Mouse (Mus musculus): ENCODE results near the gene Tmem168. TPM values are rescaled to one million over a fixed set of nuclear protein-coding genes. Genes with fewer than 3 reads are reported as not detected.

Tmem168 gene
- 25.8 and 26.0 TPM in 2 replicates for polyA plus RNA-seq (2014; fragmentation: Nextera tagmentation; extraction: Ambion mirVana)

DNA sequence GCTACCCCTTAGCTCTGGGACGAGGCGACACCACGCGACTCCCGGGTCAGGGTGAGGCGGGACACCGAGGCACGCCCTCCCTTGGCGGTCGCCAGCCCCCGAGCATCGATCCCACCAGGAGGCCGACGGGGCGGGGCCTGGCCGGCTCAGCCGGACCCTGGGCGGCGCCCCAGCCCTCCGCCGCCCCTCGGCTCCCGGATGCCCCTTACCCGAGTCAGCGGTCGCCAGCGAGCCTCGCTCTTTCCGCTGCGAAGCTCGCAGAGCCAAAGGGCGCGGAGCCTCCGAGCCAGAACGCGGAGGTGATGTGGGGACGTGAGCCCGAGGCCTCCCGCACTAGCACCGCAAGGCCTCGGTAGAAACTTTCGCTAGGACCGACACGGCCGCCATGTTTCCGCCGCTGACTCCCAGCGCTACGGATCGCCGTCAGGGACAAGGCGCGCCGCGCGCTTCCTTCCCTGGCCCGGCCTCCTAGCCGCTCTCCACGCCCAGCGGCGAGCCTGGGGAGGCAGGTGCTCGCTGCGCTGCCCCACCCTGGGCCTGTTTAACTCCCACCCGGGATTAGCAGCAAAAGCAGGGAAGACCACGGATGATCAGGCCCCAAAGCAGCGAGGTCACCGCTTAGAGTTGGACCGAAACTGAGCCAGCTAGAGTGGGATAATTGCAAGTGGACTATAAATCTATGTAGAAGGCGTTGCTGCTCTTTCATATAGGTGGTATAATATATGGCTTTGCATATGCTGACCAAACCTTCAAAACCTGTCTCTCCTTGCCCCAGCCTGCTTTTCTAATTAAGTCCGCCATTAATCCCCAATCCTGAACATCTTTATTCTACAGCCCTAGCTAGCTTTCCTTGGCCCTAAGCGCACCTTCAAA is at the start of gene Tmem168:
Tmem168 (minus strand) TSS at position 480 of the 873 bp plus-strand sequence.
- H3K4me1 ChIP-seq (replicated peaks; ENCODE audit: control insufficient read depth, insufficient read depth, low read length): peaks cover 10% of the 10 kb centered on the region
- peak within 1 kb of the TSS; percentile 72 for H3K4me3 ChIP-seq (replicated peaks; ENCODE audit: low read length)
- 0 out of 2 replicates have a peak, but pooled peaks cover 2% of the 10 kb centered on the region for H3K36me3 ChIP-seq (replicated peaks; ENCODE audit: control insufficient read depth, insufficient read depth)
- DNase-seq (ENCODE audit: low spot score): peak; percentile 90
- peak; percentile 96 for ATAC-seq (ENCODE audit: low FRiP score)
- peak within 1 kb of the TSS; percentile 82 for H3K9ac ChIP-seq
- H3K9me3 ChIP-seq (ENCODE audit: control insufficient read depth, low read length): no peaks in the 10 kb centered on the region
- no peaks in the 10 kb centered on the region for H3K27me3 ChIP-seq (ENCODE audit: control insufficient read depth, insufficient read depth, low read length)
- peak within 1 kb of the TSS; percentile 65 for H3K4me2 ChIP-seq (replicated peaks)
- WGBS: 2% methylated on average over 67 of the region's 71 CpGs
- peak within 1 kb of the TSS; percentile 91 for H3K27ac ChIP-seq

DNA sequence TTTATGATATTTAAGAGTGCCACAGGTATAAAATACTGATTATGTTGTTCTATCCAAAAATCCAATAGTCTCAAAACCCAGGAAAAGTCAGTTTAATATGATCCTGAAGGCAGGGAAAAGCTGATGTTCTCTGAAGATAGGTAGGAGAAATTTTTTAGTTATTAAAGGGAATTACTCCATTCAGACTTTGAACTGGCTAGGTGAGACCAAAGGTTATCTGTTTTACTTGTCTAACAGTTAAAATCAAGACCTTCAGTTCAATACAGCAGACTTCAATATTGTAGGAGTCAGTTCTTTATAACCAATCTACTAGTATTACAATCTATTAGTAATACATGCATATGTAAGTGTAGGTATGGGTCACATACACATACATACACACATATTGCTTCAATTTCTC is 46.2 kb upstream of the Tmem168 start:
- H3K4me3 ChIP-seq (replicated peaks; ENCODE audit: low read length): no peak overlapping the region
- no peak overlapping the region for H3K9ac ChIP-seq
- 0 out of 2 replicates have a peak, but pooled peaks cover 2% of the 10 kb centered on the region for H3K4me1 ChIP-seq (replicated peaks; ENCODE audit: control insufficient read depth, insufficient read depth, low read length)
- H3K9me3 ChIP-seq (ENCODE audit: control insufficient read depth, low read length): no peaks in the 10 kb centered on the region
- H3K27ac ChIP-seq: no peak overlapping the region
- ATAC-seq (ENCODE audit: low FRiP score) (no peak), DNase-seq (ENCODE audit: low spot score) (no peak)
- H3K27me3 ChIP-seq (ENCODE audit: control insufficient read depth, insufficient read depth, low read length): no peaks in the 10 kb centered on the region
- H3K4me2 ChIP-seq (replicated peaks): no peak overlapping the region
- H3K36me3 ChIP-seq (replicated peaks; ENCODE audit: control insufficient read depth, insufficient read depth): peaks cover 19% of the 10 kb centered on the region

DNA sequence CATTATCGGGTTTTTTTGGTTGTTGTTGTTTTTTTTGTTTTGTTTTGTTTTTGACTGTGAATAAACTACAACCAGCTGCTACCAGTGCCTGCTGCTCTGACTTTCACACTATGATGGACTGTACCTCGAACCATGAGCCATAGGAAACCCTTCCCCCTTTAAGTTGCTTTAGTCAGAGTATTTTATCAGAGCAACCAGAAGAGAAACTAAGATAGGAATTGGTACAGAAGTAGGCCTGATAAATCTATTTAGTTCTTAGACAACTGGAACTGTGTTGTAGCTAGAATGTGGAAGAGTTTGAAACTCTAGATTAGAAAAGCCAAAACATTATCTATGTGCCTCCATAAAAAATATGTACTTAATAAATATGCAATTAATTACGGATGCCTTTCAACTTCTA is 44.4 kb upstream of the Tmem168 start:
- no peak for DNase-seq (ENCODE audit: low spot score)
- H3K9me3 ChIP-seq (ENCODE audit: control insufficient read depth, low read length): no peaks in the 10 kb centered on the region
- H3K36me3 ChIP-seq (replicated peaks; ENCODE audit: control insufficient read depth, insufficient read depth): peaks cover 9% of the 10 kb centered on the region; the same call in 1 of the 2 replicates
- no peaks in the 10 kb centered on the region for H3K4me1 ChIP-seq (replicated peaks; ENCODE audit: control insufficient read depth, insufficient read depth, low read length)
- ATAC-seq (ENCODE audit: low FRiP score): no peak
- no peak overlapping the region for H3K9ac ChIP-seq
- WGBS: 100% methylated on average over 3 of the region's 3 CpGs
- H3K27me3 ChIP-seq (ENCODE audit: control insufficient read depth, insufficient read depth, low read length): no peaks in the 10 kb centered on the region
- H3K4me3 ChIP-seq (replicated peaks; ENCODE audit: low read length): no peak overlapping the region
- H3K27ac ChIP-seq: no peak overlapping the region
- H3K4me2 ChIP-seq (replicated peaks): no peak overlapping the region

DNA sequence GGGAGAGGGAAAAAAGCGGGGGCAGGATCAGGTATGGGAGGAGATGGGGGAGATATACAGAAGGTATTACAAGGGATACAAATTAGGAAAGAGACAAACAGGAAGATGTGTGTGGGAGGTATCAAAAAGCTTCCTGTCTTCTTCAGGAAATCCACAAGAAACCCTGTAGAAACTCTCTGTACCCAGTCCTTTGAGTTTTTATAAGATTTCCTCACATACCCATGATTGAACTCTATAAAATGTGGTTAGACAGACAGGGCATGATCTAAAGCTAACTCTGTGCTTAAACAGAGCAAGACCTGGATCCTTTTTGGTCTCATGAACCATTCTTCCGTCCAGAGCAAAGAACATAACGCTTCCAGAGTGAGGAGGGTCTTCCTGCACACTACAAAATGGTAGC is 43.0 kb upstream of the Tmem168 start:
- H3K27me3 ChIP-seq (ENCODE audit: control insufficient read depth, insufficient read depth, low read length): no peaks in the 10 kb centered on the region
- no peak overlapping the region for H3K4me3 ChIP-seq (replicated peaks; ENCODE audit: low read length)
- no peaks in the 10 kb centered on the region for H3K4me1 ChIP-seq (replicated peaks; ENCODE audit: control insufficient read depth, insufficient read depth, low read length)
- 94% methylated on average over 3 of the region's 3 CpGs for WGBS
- H3K4me2 ChIP-seq (replicated peaks): no peak overlapping the region
- H3K27ac ChIP-seq: no peak overlapping the region
- ATAC-seq (ENCODE audit: low FRiP score) (no peak), DNase-seq (ENCODE audit: low spot score) (no peak)
- peaks cover 9% of the 10 kb centered on the region; the same call in 1 of the 2 replicates for H3K36me3 ChIP-seq (replicated peaks; ENCODE audit: control insufficient read depth, insufficient read depth)
- no peak overlapping the region for H3K9ac ChIP-seq
- H3K9me3 ChIP-seq (ENCODE audit: control insufficient read depth, low read length): peaks cover 8% of the 10 kb centered on the region

DNA sequence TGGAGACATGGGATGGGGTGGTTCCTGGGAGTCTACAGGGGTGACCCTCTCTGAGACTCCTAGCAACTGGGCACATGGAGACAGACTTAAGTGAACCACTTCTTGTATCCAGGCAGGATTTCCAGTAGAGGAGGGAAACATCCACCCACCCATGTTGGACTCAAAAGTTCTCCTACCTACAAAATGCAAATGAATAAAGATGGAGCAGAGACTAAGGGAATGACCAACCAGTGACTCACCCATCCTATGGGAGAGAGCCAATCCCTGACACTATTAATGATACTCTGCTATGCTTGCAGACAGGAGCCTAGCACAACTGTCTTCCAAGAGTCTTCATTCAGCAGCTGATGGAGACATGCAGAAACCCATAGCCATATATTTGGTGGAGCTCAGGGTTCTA is 40.4 kb upstream of the Tmem168 start:
- H3K9ac ChIP-seq: no peak overlapping the region
- H3K27ac ChIP-seq: no peak overlapping the region
- no peak overlapping the region for H3K4me2 ChIP-seq (replicated peaks)
- no peak for DNase-seq (ENCODE audit: low spot score)
- no peak overlapping the region for H3K4me3 ChIP-seq (replicated peaks; ENCODE audit: low read length)
- no peak for ATAC-seq (ENCODE audit: low FRiP score)
- H3K36me3 ChIP-seq (replicated peaks; ENCODE audit: control insufficient read depth, insufficient read depth): peaks cover 7% of the 10 kb centered on the region; the same call in 1 of the 2 replicates
- H3K9me3 ChIP-seq (ENCODE audit: control insufficient read depth, low read length): peaks cover 15% of the 10 kb centered on the region
- no peaks in the 10 kb centered on the region for H3K27me3 ChIP-seq (ENCODE audit: control insufficient read depth, insufficient read depth, low read length)
- H3K4me1 ChIP-seq (replicated peaks; ENCODE audit: control insufficient read depth, insufficient read depth, low read length): no peaks in the 10 kb centered on the region

DNA sequence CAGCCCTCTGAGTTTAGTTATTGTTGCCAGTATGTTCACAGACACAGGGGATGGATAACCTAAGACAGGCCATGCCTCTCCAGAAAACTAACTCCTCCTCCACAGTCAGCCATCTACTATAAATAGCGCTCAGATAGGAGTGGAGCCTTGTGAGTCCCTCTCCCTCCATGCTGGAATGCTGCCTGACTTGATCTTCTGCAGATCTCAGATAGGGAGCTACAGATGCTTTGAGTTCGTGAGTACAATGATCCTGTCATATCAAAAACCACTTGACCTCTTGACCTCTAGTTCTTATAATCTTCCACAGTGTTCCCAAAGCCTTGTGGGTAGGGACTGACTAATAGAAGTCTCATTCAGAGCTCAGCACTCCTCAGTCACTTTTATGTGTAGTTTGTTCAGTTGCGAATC is 28.7 kb upstream of the Tmem168 start:
- DNase-seq (ENCODE audit: low spot score) (no peak), ATAC-seq (ENCODE audit: low FRiP score) (no peak)
- Histone ChIP-seq H3K4me3 (replicated peaks; ENCODE audit: low read length) (no peak overlapping the region), H3K4me1 (replicated peaks; ENCODE audit: control insufficient read depth, insufficient read depth, low read length) (no peaks in the 10 kb centered on the region), H3K9ac (no peak overlapping the region), H3K27me3 (ENCODE audit: control insufficient read depth, insufficient read depth, low read length) (no peaks in the 10 kb centered on the region), H3K36me3 (replicated peaks; ENCODE audit: control insufficient read depth, insufficient read depth) (peaks cover 20% of the 10 kb centered on the region), H3K9me3 (ENCODE audit: control insufficient read depth, low read length) (no peaks in the 10 kb centered on the region), H3K4me2 (replicated peaks) (no peak overlapping the region), H3K27ac (no peak overlapping the region)
- WGBS: 89% methylated on average over 3 of the region's 3 CpGs

DNA sequence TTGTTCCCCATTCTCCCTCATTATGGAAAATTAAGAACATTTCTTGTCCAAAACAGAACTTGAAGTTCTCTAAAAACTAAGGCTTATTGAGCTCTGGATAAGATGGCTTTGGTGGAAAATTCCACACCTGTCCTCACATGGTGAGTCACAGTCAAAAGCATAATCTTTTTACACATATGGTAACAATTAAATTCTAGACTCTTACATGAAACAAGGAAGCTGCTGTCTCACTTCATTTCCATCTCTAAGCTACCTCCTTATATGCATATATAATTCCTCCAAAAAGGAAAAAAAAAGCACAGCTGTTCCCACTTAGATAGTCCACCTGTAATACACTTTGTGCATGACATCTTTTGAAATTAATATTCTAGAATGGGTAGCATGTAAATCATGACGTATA is 24.7 kb upstream of the Tmem168 start:
- no peak overlapping the region for H3K9ac ChIP-seq
- peaks cover 13% of the 10 kb centered on the region for H3K36me3 ChIP-seq (replicated peaks; ENCODE audit: control insufficient read depth, insufficient read depth)
- H3K27me3 ChIP-seq (ENCODE audit: control insufficient read depth, insufficient read depth, low read length): no peaks in the 10 kb centered on the region
- no peak overlapping the region for H3K27ac ChIP-seq
- no peaks in the 10 kb centered on the region for H3K4me1 ChIP-seq (replicated peaks; ENCODE audit: control insufficient read depth, insufficient read depth, low read length)
- no peak overlapping the region for H3K4me2 ChIP-seq (replicated peaks)
- no peak overlapping the region for H3K4me3 ChIP-seq (replicated peaks; ENCODE audit: low read length)
- no peaks in the 10 kb centered on the region for H3K9me3 ChIP-seq (ENCODE audit: control insufficient read depth, low read length)
- no peak for ATAC-seq (ENCODE audit: low FRiP score)
- WGBS: 94% methylated on average over 1 of the region's 1 CpGs
- DNase-seq (ENCODE audit: low spot score): no peak

DNA sequence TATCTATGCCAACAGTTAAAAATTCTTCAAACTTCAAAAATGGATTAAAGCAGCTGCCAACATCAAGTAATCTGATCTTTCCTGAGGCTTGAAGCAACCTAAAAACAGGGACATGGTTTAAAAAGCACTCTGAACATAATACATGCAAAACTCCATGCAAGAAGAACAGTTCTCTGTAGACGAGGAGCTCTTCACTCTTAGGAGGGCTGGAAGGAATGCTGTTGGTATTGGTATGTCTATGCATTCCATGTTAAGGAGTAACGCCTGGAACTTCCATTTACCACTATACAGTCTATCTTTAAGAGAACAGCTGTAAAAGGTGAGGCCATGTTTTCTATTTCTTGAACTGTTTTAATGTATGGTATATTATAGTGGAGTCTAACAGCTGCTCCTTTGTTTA is 22.7 kb upstream of the Tmem168 start:
- no peak overlapping the region for H3K27ac ChIP-seq
- H3K4me3 ChIP-seq (replicated peaks; ENCODE audit: low read length): no peak overlapping the region
- no peaks in the 10 kb centered on the region for H3K4me1 ChIP-seq (replicated peaks; ENCODE audit: control insufficient read depth, insufficient read depth, low read length)
- no peaks in the 10 kb centered on the region for H3K9me3 ChIP-seq (ENCODE audit: control insufficient read depth, low read length)
- no peak overlapping the region for H3K4me2 ChIP-seq (replicated peaks)
- DNase-seq (ENCODE audit: low spot score) (no peak), ATAC-seq (ENCODE audit: low FRiP score) (no peak)
- WGBS: 86% methylated on average over 2 of the region's 2 CpGs
- peaks cover 17% of the 10 kb centered on the region for H3K36me3 ChIP-seq (replicated peaks; ENCODE audit: control insufficient read depth, insufficient read depth)
- H3K27me3 ChIP-seq (ENCODE audit: control insufficient read depth, insufficient read depth, low read length): no peaks in the 10 kb centered on the region
- no peak overlapping the region for H3K9ac ChIP-seq

DNA sequence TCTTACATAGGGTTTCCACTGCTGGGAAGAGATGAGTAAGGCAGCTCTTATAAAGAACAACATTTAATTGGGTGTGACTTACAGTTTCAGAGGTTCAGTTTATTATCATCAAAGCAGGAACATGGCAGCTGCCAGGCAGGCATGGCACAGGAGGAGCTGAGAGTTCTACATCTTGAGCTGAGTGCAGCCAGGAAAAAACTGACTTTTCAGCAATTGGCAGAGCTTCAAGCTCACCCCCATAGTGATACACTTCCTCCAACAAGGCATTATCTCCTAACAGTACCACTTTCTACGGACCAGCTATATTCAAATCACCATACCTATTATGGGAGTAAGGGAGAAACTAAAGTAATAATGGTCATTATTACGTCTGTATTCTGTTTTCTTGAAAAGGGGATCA is 11.7 kb upstream of the Tmem168 start:
- 87% methylated on average over 2 of the region's 2 CpGs for whole genome bisulfite sequencing
- Histone ChIP-seq H3K4me1 (replicated peaks; ENCODE audit: control insufficient read depth, insufficient read depth, low read length) (no peaks in the 10 kb centered on the region), H3K9me3 (ENCODE audit: control insufficient read depth, low read length) (no peaks in the 10 kb centered on the region), H3K9ac (no peak overlapping the region), H3K4me2 (replicated peaks) (no peak overlapping the region), H3K27me3 (ENCODE audit: control insufficient read depth, insufficient read depth, low read length) (no peaks in the 10 kb centered on the region), H3K4me3 (replicated peaks; ENCODE audit: low read length) (no peak overlapping the region), H3K36me3 (replicated peaks; ENCODE audit: control insufficient read depth, insufficient read depth) (no peaks in the 10 kb centered on the region), H3K27ac (no peak overlapping the region)
- ATAC-seq (ENCODE audit: low FRiP score): no peak
- no peak for DNase-seq (ENCODE audit: low spot score)

All from hindbrain, embryonic 14.5 days (tissue).